Mouse (Mus musculus) E14TG2a.4 (cell line): ENCODE data around the gene Tspan5.

Experiments used
- H3K27me3 ChIP-seq: 2 replicates; pipeline ENCODE4 v1.6.1; 2014; ENCODE audit warnings: low read length, control low read depth; ENCODE audit not compliant: insufficient read depth
- H3K36me3 ChIP-seq: 2 replicates; pipeline ENCODE4 v1.6.1; 2014; ENCODE audit warnings: low read length, control low read depth; ENCODE audit not compliant: insufficient read depth
- H3K4me1 ChIP-seq: replicated peaks from 2 replicates; pipeline ENCODE4 v1.6.1; 2014; ENCODE audit warnings: low read depth, low read length, control low read depth
- H3K4me3 ChIP-seq: replicated peaks from 2 replicates; pipeline ENCODE4 v1.5.1; 2014; ENCODE audit warnings: mild to moderate bottlenecking, low read length
- H3K9me3 ChIP-seq: 2 replicates; pipeline ENCODE4 v1.6.1; 2014; ENCODE audit warnings: low read length, control low read depth
- CTCF ChIP-seq: conservative IDR thresholded peaks from 2 replicates; pipeline ENCODE4 v1.5.1; 2014; ENCODE audit warnings: low read length
- NANOG ChIP-seq: IDR thresholded peaks from 2 replicates; pipeline ENCODE4 v1.6.1; 2014; ENCODE audit warnings: borderline replicate concordance, low read length, mixed read lengths
- POU5F1 ChIP-seq: IDR thresholded peaks from 2 replicates; pipeline ENCODE4 v1.6.1; 2014; ENCODE audit warnings: low read length, borderline replicate concordance

Gene Tspan5

DNA sequence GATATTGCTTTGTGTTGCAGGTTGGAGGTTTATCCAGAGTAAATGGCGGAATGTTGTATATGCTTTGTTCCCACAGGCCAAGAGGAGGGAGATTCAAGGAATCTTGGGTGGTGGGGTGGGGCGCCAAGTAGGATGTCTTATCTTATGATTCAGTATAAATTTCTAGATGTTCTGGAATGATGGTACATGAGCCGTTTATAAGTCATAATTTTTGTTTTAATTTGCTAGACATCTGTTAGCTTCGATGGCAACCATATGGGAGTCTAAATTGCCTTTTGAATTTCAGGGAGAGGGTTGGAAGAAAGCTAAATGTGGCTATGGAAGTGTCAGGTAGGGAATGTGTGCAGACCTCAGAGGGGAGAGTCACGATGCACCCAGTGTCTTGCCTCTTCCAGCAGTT, 5.0 kb downstream of the Tspan5 start:
- peaks cover 48% of the 10 kb centered on the region for H3K4me1 ChIP-seq
- 0 out of 2 replicates have a peak, but pooled peaks cover 4% of the 10 kb centered on the region for H3K27me3 ChIP-seq
- no peaks in the 10 kb centered on the region for H3K9me3 ChIP-seq
- no peak overlapping the region for H3K4me3 ChIP-seq
- H3K36me3 ChIP-seq, result no peaks in the 10 kb centered on the region
- no peak for TF ChIP-seq CTCF
- no peak for TF ChIP-seq POU5F1
- no peak for TF ChIP-seq NANOG

DNA sequence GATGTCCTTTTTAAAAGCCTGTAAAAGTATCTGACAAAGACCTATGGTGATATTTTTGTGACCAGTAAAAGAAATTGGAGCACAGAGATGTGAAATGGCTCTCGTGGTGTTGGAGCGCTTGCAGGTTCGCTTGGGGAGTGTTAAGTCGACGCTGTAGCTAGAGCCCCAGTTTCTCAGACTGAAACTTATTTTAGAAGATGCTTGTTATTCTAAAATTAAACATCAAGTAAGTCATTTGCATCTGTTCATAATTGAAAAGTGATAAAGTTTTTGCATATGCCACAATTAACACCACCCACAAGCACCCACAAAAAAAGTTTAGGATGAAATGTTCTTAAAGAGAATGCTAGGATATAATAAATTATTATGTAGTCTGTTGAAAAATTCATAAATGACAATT, 6.0 kb downstream of the Tspan5 start:
- H3K4me1 ChIP-seq, result peaks cover 50% of the 10 kb centered on the region
- H3K4me3 ChIP-seq, result no peak overlapping the region
- no peaks in the 10 kb centered on the region for H3K9me3 ChIP-seq
- H3K36me3 ChIP-seq, result no peaks in the 10 kb centered on the region
- H3K27me3 ChIP-seq, result 0 out of 2 replicates have a peak, but pooled peaks cover 4% of the 10 kb centered on the region
- no peak for TF ChIP-seq NANOG
- TF ChIP-seq CTCF, result no peak
- no peak for TF ChIP-seq POU5F1

DNA sequence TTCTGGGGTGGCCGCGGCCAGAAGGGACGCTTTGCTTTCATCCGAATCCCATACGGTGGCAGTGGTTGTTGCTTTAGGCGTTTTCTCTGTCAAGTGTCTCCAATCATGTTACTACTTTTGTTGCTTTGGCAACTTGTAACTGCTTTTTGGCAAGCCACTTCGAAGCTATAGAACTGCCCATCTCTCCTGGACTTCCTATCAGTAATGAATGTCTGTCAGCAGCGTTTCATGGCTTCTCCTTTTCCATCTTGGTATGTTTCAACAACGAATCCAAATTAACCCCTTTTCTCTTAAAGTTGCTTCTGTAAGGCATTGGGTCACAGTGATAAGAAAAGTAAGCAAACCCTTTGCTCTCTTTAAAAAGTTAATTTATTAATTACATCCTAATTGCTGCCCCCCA, 7.7 kb downstream of the Tspan5 start:
- H3K9me3 ChIP-seq, result no peaks in the 10 kb centered on the region
- TF ChIP-seq POU5F1 (no peak), NANOG (no peak), CTCF (no peak)
- no peaks in the 10 kb centered on the region for H3K36me3 ChIP-seq
- no peak overlapping the region for H3K4me3 ChIP-seq
- H3K27me3 ChIP-seq, result no peaks in the 10 kb centered on the region
- H3K4me1 ChIP-seq, result peaks cover 44% of the 10 kb centered on the region

- no peak for TF ChIP-seq CTCF
- TF ChIP-seq POU5F1, result no peak
- TF ChIP-seq NANOG, result no peak
- H3K4me1 ChIP-seq, result peaks cover 28% of the 10 kb centered on the region
- H3K4me3 ChIP-seq, result no peak overlapping the region
- no peaks in the 10 kb centered on the region for H3K36me3 ChIP-seq
- H3K27me3 ChIP-seq, result no peaks in the 10 kb centered on the region
- H3K9me3 ChIP-seq, result no peaks in the 10 kb centered on the region
Observed at GRCm38 (mm10) chr3:138751328-138751727, 9.3 kb downstream of the Tspan5 start.

DNA sequence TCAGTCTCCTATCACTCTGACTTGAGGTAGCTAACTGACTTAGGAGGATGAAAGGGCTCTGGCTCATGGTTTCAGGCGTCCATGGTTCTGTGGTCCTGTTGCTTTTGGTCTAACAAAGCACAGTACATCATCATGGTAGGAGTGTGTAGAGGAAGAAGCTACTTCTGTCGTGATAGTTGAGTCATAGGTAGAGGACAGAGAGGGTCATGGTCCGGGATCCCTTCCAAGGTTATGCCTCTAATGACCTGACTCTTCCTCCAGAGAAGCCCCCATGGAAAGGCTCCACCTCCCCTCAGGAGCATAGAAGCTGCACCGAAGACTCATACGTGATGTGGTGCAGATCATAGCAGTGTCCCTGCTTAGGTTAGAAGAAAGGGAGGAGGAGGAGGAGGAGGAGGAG, 10.1 kb downstream of the Tspan5 start:
- H3K4me3 ChIP-seq, result no peak overlapping the region
- no peaks in the 10 kb centered on the region for H3K36me3 ChIP-seq
- no peak for TF ChIP-seq CTCF
- TF ChIP-seq NANOG, result no peak
- no peak for TF ChIP-seq POU5F1
- peaks cover 27% of the 10 kb centered on the region for H3K4me1 ChIP-seq
- H3K9me3 ChIP-seq, result no peaks in the 10 kb centered on the region
- no peaks in the 10 kb centered on the region for H3K27me3 ChIP-seq

- Histone ChIP-seq H3K36me3 (no peaks in the 10 kb centered on the region), H3K4me3 (no peak overlapping the region), H3K4me1 (peaks cover 27% of the 10 kb centered on the region), H3K27me3 (no peaks in the 10 kb centered on the region), H3K9me3 (no peaks in the 10 kb centered on the region)
- TF ChIP-seq NANOG, result no peak
- TF ChIP-seq POU5F1, result no peak
- no peak for TF ChIP-seq CTCF
Observed at GRCm38 (mm10) chr3:138752769-138753168, 10.8 kb downstream of the Tspan5 start.

- no peaks in the 10 kb centered on the region for H3K9me3 ChIP-seq
- no peaks in the 10 kb centered on the region for H3K36me3 ChIP-seq
- no peak for TF ChIP-seq NANOG
- TF ChIP-seq CTCF, result no peak
- peaks cover 27% of the 10 kb centered on the region for H3K4me1 ChIP-seq
- H3K27me3 ChIP-seq, result no peaks in the 10 kb centered on the region
- no peak overlapping the region for H3K4me3 ChIP-seq
Observed at GRCm38 (mm10) chr3:138753182-138753885, 11.3 kb downstream of the Tspan5 start.

- H3K4me3 ChIP-seq, result no peak overlapping the region
- no peaks in the 10 kb centered on the region for H3K36me3 ChIP-seq
- H3K9me3 ChIP-seq, result no peaks in the 10 kb centered on the region
- peaks cover 28% of the 10 kb centered on the region for H3K4me1 ChIP-seq
- H3K27me3 ChIP-seq, result no peaks in the 10 kb centered on the region
- no peak for TF ChIP-seq NANOG
- TF ChIP-seq CTCF, result no peak
- no peak for TF ChIP-seq POU5F1
Observed at GRCm38 (mm10) chr3:138754328-138754727, 12.3 kb downstream of the Tspan5 start.

DNA sequence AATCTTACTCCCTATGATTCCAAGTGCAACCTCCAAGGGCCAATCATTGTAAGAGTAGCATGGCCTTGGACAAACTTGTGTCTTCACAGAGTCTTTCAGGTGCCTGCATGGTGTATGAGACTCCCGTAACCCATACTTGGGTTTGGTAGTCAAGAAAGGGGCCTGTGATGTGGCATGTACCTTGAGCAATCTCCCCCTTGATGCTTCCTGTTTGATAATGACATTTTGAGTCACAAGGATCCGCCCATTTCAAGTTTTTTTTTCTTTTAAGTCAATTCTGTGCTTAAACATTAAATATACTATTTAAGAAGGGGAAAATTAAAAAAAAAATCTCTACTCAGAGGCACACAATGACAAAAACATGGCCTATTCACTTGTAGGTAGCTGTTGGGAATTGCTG, 15.3 kb downstream of the Tspan5 start:
- H3K9me3 ChIP-seq, result no peaks in the 10 kb centered on the region
- no peak overlapping the region for H3K4me3 ChIP-seq
- no peak for TF ChIP-seq CTCF
- TF ChIP-seq POU5F1, result no peak
- no peak for TF ChIP-seq NANOG
- H3K4me1 ChIP-seq, result peaks cover 21% of the 10 kb centered on the region
- no peaks in the 10 kb centered on the region for H3K36me3 ChIP-seq
- H3K27me3 ChIP-seq, result no peaks in the 10 kb centered on the region
